Mouse (Mus musculus) hindbrain, postnatal 0 days (tissue): ENCODE measurements around the gene Stk32b. TPM values are rescaled to one million over a fixed set of nuclear protein-coding genes. Genes with fewer than 3 reads are reported as not detected.

Experiments
- ATAC-seq: fragments of 200-750 bp; cut with Nextera tagmentation; 2 replicates; pipeline ENCODE4 v1.8.0; 2017; ENCODE audit warnings: mild to moderate bottlenecking, moderate TSS enrichment, moderate library complexity
- DNase-seq: peaks from one replicate; pipeline ENCODE4 v3.0.0-alpha.2; 2015; ENCODE audit warnings: low spot score
- H3K27ac ChIP-seq: fragments of 300-500 bp; sonication (generic); 2 replicates; pipeline ENCODE4 v1.5.1; 2014; ENCODE audit warnings: mild to moderate bottlenecking
- H3K27me3 ChIP-seq: fragments of 300-500 bp; sonication (generic); 2 replicates; pipeline ENCODE4 v1.6.1; 2014; ENCODE audit warnings: low read length, mixed read lengths; ENCODE audit not compliant: insufficient read depth
- H3K36me3 ChIP-seq: fragments of 300-500 bp; sonication (generic); 2 replicates; pipeline ENCODE4 v1.6.1; 2014; ENCODE audit warnings: low read length, mixed read lengths; ENCODE audit not compliant: insufficient read depth
- H3K4me1 ChIP-seq: fragments of 300-500 bp; sonication (generic); 2 replicates; pipeline ENCODE4 v1.6.1; 2014; ENCODE audit warnings: antibody characterized with exemption, low read length, mixed read lengths; ENCODE audit not compliant: insufficient read depth
- H3K4me2 ChIP-seq: fragments of 300-500 bp; sonication (generic); 2 replicates; pipeline ENCODE4 v1.6.1; 2014; ENCODE audit warnings: low read depth, mild to moderate bottlenecking, low read length, moderate library complexity, mixed read lengths
- H3K4me3 ChIP-seq: fragments of 300-500 bp; sonication (generic); 2 replicates; pipeline ENCODE4 v1.5.1; 2014; ENCODE audit warnings: low read length
- H3K9ac ChIP-seq: fragments of 300-500 bp; sonication (generic); replicated peaks from 2 replicates; pipeline ENCODE4 v1.6.1; 2014; ENCODE audit warnings: mild to moderate bottlenecking, low read length, moderate library complexity, mixed read lengths
- H3K9me3 ChIP-seq: fragments of 300-500 bp; sonication (generic); 2 replicates; pipeline ENCODE4 v1.6.1; 2016; ENCODE audit warnings: low read length, mixed read lengths
- CTCF ChIP-seq: IDR thresholded peaks from 2 replicates; pipeline ENCODE4 v1.5.1; 2016; ENCODE audit warnings: antibody characterized with exemption, control low read depth, low read depth
- WGBS: fragments of 180-500 bp; shearing (Covaris S2); extraction: QIAGEN DNeasy Blood & Tissue Kit; methylation state at CpG from one replicate; pipeline ENCODE4 v1.1.7; 2014; 5-methylcytosine and 5-hydroxymethylcytosine counted together
- polyA plus RNA-seq: library from polyadenylated mRNA; unstranded; fragments of >200 nt; fragmentation: Nextera tagmentation; extraction: Ambion mirVana; gene quantifications from 2 replicates; pipeline ENCODE4 v1.2.1, GENCODE M21; 2015
- total RNA-seq: library from RNA; depleted of rRNA; stranded (reverse); fragments of >200 nt; gene quantifications from 2 replicates; pipeline ENCODE4 v1.2.3, GENCODE M21; 2014

The Stk32b gene
- total and polyA plus RNA-seq, 2 experiments from 2014 or later, result 21.8 to 22.5 TPM

DNA sequence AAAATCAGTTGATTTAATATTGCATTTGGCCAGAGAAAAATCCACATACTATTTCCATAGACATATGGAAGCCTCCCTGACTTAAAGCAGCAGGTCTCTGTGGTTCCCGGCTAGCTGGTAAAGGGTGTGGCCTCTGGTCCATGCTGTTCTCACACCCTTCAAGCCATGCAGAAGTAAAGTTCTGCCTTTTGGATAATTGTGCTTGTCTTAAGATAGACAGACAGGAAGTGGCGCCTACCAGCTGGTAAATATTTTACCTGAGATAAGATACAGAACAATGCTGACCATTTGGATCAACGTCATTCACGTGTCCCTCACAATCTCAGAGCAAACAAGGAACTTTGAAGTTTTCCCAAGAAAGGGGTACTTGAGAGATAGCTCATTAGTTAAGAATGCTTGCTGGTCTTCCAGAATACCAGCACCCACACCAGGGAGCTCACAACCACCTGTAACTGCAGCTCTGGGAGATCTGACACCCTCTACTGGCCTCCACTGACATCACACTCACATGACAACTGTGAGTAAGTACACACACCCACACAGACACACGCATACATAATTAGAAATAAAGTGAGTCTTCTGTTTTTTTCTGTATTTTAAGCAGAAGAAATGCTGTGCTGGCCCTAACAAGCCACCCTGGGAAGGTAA is 7.6 kb downstream of the Stk32b start:
- WGBS, result 87% methylated on average over 5 of the region's 5 CpGs
- Histone ChIP-seq H3K4me3 (no peak overlapping the region), H3K36me3 (no peaks in the 10 kb centered on the region), H3K27me3 (no peaks in the 10 kb centered on the region), H3K27ac (no peak overlapping the region), H3K9me3 (0 out of 2 replicates have a peak, but pooled peaks cover 3% of the 10 kb centered on the region), H3K4me2 (no peak overlapping the region), H3K4me1 (no peaks in the 10 kb centered on the region), H3K9ac (no peak overlapping the region)
- ATAC-seq, result no peak
- DNase-seq, result no peak
- no peak for TF ChIP-seq CTCF

DNA sequence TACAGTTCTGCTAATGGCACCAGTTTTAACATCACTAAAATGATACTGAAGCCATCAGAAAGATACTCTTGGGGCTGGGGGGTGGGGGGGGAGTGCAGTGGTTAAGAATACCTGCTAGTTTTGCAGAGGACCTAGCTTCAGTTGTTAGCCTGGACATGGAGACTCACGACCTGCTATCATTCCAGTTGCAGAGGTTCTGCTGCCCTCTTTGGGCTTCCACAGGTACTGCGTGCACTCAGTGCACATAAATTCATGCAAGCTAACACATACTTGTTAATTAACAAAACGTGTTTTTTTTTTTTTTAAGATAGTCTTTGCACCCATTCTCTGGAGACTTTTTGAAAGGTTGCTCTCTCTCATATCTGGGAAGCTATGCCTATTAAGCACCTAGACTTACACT is 8.8 kb downstream of the Stk32b start:
- H3K27me3 ChIP-seq, result no peaks in the 10 kb centered on the region
- peak; percentile 51 for TF ChIP-seq CTCF
- 68% methylated on average over 3 of the region's 3 CpGs for WGBS
- H3K27ac ChIP-seq, result no peak overlapping the region
- no peak overlapping the region for H3K9ac ChIP-seq
- H3K9me3 ChIP-seq, result 0 out of 2 replicates have a peak, but pooled peaks cover 3% of the 10 kb centered on the region
- no peaks in the 10 kb centered on the region for H3K4me1 ChIP-seq
- no peak overlapping the region for H3K4me3 ChIP-seq
- no peak overlapping the region for H3K4me2 ChIP-seq
- ATAC-seq (no peak), DNase-seq (no peak)
- H3K36me3 ChIP-seq, result no peaks in the 10 kb centered on the region

DNA sequence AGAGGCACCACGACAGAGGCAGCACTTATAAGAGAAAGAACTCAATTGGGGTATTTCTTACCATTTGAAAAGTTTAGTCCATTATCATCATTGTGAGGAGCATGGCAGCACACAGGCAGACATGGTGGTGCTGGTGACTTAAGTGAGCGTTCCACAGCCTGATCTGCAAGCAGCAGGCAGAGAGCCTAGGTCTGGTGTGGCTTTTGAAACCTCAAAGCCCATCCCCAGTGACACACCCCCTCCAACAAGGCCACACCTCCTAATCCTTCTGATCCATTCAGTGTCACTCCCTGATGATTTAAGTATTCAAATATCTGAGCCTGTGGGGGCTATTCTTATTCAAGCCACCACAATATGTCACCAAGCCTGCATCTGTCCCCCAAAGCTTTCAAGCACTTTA is 12.0 kb downstream of the Stk32b start:
- H3K4me1 ChIP-seq, result no peaks in the 10 kb centered on the region
- no peaks in the 10 kb centered on the region for H3K36me3 ChIP-seq
- H3K4me2 ChIP-seq, result no peak overlapping the region
- WGBS, result 74% methylated on average over 2 of the region's 2 CpGs
- no peak overlapping the region for H3K4me3 ChIP-seq
- H3K9ac ChIP-seq, result no peak overlapping the region
- H3K27ac ChIP-seq, result no peak overlapping the region
- ATAC-seq, result no peak
- 0 out of 2 replicates have a peak, but pooled peaks cover 3% of the 10 kb centered on the region for H3K9me3 ChIP-seq
- DNase-seq, result no peak
- no peaks in the 10 kb centered on the region for H3K27me3 ChIP-seq
- TF ChIP-seq CTCF, result no peak

DNA sequence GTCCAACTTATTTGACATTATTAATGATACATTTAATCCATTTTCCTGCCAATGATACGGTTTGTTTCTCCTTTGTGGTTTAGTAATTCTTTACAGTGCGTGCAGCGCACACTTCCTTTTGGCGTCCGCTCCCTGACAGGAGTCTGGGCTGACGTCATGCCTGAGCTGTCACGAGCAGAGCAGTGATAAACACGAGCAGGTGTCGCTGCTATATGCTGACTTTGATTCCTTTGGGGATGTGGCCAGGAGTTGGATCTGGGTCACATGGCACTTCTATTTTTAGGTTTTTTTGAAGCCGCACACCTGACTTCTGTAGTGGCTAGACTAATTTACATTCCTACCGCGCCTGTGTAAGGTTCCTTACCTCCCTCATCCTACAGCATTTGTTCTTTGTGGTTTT is 17.2 kb downstream of the Stk32b start:
- DNase-seq (peak; percentile 47), ATAC-seq (peak; percentile 70)
- Histone ChIP-seq H3K27me3 (no peaks in the 10 kb centered on the region), H3K4me1 (no peaks in the 10 kb centered on the region), H3K9ac (no peak overlapping the region), H3K4me3 (no peak overlapping the region), H3K4me2 (no peak overlapping the region), H3K36me3 (no peaks in the 10 kb centered on the region), H3K27ac (no peak overlapping the region), H3K9me3 (no peaks in the 10 kb centered on the region)
- no peak for TF ChIP-seq CTCF
- WGBS, result 54% methylated on average over 12 of the region's 12 CpGs

DNA sequence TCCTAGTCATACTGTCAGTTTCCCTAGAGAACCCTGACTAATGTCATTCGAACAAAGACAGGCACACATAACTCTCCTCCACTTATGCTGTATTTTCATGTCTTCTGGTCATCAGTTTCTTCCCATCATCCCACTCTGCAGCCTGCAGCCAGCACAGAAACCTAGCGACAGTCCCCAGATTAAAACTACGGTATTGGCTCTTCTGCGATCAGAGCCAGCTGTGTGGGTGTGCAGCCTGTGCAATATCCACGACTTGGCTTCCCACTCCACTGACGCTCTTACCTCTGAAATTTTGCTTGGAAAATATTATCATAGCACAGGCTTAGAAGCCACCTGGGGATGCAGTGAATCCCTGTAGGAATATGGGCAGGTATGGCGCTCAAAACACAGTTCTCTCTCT is 19.7 kb downstream of the Stk32b start:
- 82% methylated on average over 7 of the region's 7 CpGs for WGBS
- H3K27me3 ChIP-seq, result no peaks in the 10 kb centered on the region
- no peak overlapping the region for H3K4me3 ChIP-seq
- no peak overlapping the region for H3K27ac ChIP-seq
- H3K9ac ChIP-seq, result no peak overlapping the region
- TF ChIP-seq CTCF, result no peak
- H3K4me2 ChIP-seq, result no peak overlapping the region
- no peaks in the 10 kb centered on the region for H3K36me3 ChIP-seq
- H3K4me1 ChIP-seq, result no peaks in the 10 kb centered on the region
- no peak for DNase-seq
- no peak for ATAC-seq
- no peaks in the 10 kb centered on the region for H3K9me3 ChIP-seq

DNA sequence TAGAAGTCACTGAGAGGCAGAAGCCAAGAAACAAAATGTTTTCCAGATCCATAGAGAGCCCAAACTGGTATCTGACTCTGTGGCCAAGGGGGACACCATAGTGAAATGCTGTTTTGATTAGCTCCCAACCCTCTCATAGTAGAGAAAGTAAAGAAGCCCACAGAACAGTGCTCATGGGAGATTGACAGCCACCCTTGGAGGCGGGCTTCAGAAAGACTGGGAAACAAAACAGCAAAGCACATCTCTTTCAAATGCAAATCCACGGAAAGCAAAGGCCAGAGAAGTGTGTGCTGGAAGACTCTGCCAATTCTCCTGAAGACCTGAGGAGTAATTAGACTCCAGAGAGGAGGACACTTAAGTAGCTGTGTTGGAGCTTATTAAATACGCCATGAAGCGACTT is 21.2 kb downstream of the Stk32b start:
- H3K9me3 ChIP-seq, result no peaks in the 10 kb centered on the region
- H3K27ac ChIP-seq, result no peak overlapping the region
- no peak for TF ChIP-seq CTCF
- H3K4me1 ChIP-seq, result no peaks in the 10 kb centered on the region
- no peak overlapping the region for H3K4me3 ChIP-seq
- DNase-seq (peak; percentile 23), ATAC-seq (no peak)
- 13% methylated on average over 4 of the region's 4 CpGs for WGBS
- no peaks in the 10 kb centered on the region for H3K36me3 ChIP-seq
- H3K27me3 ChIP-seq, result no peaks in the 10 kb centered on the region
- no peak overlapping the region for H3K4me2 ChIP-seq
- no peak overlapping the region for H3K9ac ChIP-seq

DNA sequence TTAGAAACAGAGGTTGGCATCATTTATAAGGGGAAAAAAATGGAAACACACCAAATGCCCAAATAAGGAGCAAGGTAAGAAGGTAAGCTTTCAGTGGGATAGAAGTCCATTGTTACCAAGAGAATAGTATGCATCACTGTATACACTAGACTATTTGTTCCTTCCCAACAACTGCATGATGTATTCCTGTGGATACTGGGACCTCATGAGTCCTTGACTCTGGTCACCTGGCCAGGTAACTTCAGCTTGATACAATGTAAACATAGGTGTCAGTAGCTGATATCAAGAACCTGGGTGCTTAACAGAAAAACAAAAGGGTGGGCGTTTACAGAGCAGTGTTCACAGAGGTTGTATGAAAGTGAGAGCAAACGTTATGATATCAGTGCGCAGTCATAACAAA is 24.2 kb downstream of the Stk32b start:
- Histone ChIP-seq H3K9me3 (no peaks in the 10 kb centered on the region), H3K27me3 (no peaks in the 10 kb centered on the region), H3K36me3 (no peaks in the 10 kb centered on the region), H3K4me3 (no peak overlapping the region), H3K4me1 (no peaks in the 10 kb centered on the region), H3K27ac (no peak overlapping the region), H3K9ac (no peak overlapping the region), H3K4me2 (no peak overlapping the region)
- ATAC-seq (no peak), DNase-seq (no peak)
- TF ChIP-seq CTCF, result no peak
- WGBS, result 91% methylated on average over 3 of the region's 3 CpGs
